Mouse (Mus musculus): ENCODE measurements at regions not wholly inside any gene's neighbourhood (a gene's known extent, or its start where the extent isn't known, plus 50 kb on each side); places are given as distances from the start of the nearest gene placed in this dataset.

- no peak for ATAC-seq (replicated peaks; ENCODE audit: poor library complexity, severe bottlenecking)
These were observed 464.4 kb downstream of the Rps29 start for GRCm38 (mm10) chr12:68694275-68695267.

- no peak for ATAC-seq (replicated peaks; ENCODE audit: poor library complexity, severe bottlenecking)
These were observed 470.7 kb downstream of the Rps29 start for GRCm38 (mm10) chr12:68688262-68688661.

- no peak for ATAC-seq (replicated peaks; ENCODE audit: poor library complexity, severe bottlenecking)
These were observed 475.1 kb downstream of the Rps29 start for GRCm38 (mm10) chr12:68683897-68684296.

- no peak for ATAC-seq (replicated peaks; ENCODE audit: poor library complexity, severe bottlenecking)
These were observed 475.8 kb downstream of the Rps29 start for GRCm38 (mm10) chr12:68683176-68683575.

GRCm38 (mm10) chr12:68680668-68681067, 478.3 kb downstream of the Rps29 start:
- no peak for ATAC-seq (replicated peaks; ENCODE audit: poor library complexity, severe bottlenecking)

- ATAC-seq (replicated peaks; ENCODE audit: poor library complexity, severe bottlenecking), result no peak
These were observed 482.8 kb downstream of the Rps29 start for GRCm38 (mm10) chr12:68676096-68676775.

GRCm38 (mm10) chr12:68672011-68672410, 487.0 kb downstream of the Rps29 start:
- no peak for ATAC-seq (replicated peaks; ENCODE audit: poor library complexity, severe bottlenecking)

- no peak for ATAC-seq (replicated peaks; ENCODE audit: poor library complexity, severe bottlenecking)
These were observed 512.9 kb downstream of the Rps29 start for GRCm38 (mm10) chr12:68645901-68646585.

GRCm38 (mm10) chr12:68643671-68644070, 515.3 kb downstream of the Rps29 start:
- ATAC-seq (replicated peaks; ENCODE audit: poor library complexity, severe bottlenecking), result no peak

GRCm38 (mm10) chr12:68632441-68632840, 526.5 kb downstream of the Rps29 start:
- no peak for ATAC-seq (replicated peaks; ENCODE audit: poor library complexity, severe bottlenecking)

- no peak for ATAC-seq (replicated peaks; ENCODE audit: poor library complexity, severe bottlenecking)
These were observed 540.6 kb downstream of the Rps29 start for GRCm38 (mm10) chr12:68618337-68618736.

GRCm38 (mm10) chr12:68605417-68606000, 553.5 kb downstream of the Rps29 start:
- no peak for ATAC-seq (replicated peaks; ENCODE audit: poor library complexity, severe bottlenecking)

- ATAC-seq (replicated peaks; ENCODE audit: poor library complexity, severe bottlenecking), result no peak
These were observed 554.3 kb downstream of the Rps29 start for GRCm38 (mm10) chr12:68604524-68605299.

- ATAC-seq (replicated peaks; ENCODE audit: poor library complexity, severe bottlenecking), result no peak
These were observed 556.3 kb downstream of the Rps29 start for GRCm38 (mm10) chr12:68602682-68603081.

- no peak for ATAC-seq (replicated peaks; ENCODE audit: poor library complexity, severe bottlenecking)
These were observed 557.6 kb downstream of the Rps29 start for GRCm38 (mm10) chr12:68601366-68601765.

- ATAC-seq (replicated peaks; ENCODE audit: poor library complexity, severe bottlenecking), result no peak
These were observed 559.0 kb downstream of the Rps29 start for GRCm38 (mm10) chr12:68599681-68600596.

- ATAC-seq (replicated peaks; ENCODE audit: poor library complexity, severe bottlenecking), result no peak
These were observed 559.9 kb downstream of the Rps29 start for GRCm38 (mm10) chr12:68599016-68599616.

GRCm38 (mm10) chr12:68585524-68585872, 573.5 kb downstream of the Rps29 start:
- no peak for ATAC-seq (replicated peaks; ENCODE audit: poor library complexity, severe bottlenecking)

All from granulocyte monocyte progenitor cell, adult 5-6 weeks (primary cell).